Mouse (Mus musculus) neural tube, embryonic 10.5 days (tissue): ENCODE data around the gene Gm28305.
A peak's percentile ranks its signal among the peaks of the same experiment; 100 is the strongest.

Experiments
- DNase-seq: peaks from one replicate; pipeline ENCODE4 v3.0.0-alpha.2; 2017; ENCODE audit warnings: low spot score; ENCODE audit errors: extremely low spot score

Gm28305 gene

DNA sequence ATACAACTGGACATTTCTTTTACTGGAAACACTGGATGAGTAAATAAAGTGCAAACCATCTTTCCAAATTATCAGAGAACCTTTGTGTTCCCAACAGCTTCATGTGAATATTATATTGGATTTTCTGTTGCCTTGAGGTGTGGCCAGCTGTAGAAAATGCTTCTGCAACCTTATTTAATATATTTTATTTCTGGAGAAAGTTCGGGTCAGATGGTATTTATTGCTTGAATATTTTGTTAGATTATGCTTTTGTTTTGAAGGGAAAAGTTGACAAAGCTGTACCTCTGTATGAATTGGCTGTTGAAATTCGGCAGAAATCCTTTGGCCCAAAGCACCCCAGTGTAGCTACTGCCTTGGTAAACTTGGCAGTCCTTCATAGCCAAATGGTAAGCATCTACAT lies at the start of gene Gm28305:
Gene Gm28305, plus strand, starts transcription at position 301 of the 400 bp plus-strand sequence.
- no peak for DNase-seq

DNA sequence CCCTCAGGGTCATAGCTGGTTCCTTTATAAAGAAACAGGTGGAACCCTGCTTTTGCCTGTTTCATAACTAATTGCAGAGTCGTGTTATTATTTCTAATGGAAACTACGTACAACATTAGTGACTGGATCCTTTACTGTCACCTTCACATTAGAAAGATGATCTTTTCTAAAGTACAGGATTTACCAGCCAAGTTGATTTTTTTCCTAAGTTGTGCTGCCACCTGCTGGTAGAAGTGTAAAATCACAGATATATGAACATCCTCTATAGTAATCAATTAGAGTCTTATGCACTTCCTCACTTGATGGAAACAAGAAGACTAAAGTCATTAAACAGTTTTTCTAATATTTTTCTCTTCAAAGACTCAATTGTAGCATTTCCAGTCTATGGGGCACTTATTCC lies 44.0 kb upstream of the Gm28305 start:
- peak; percentile 30 for DNase-seq

DNA sequence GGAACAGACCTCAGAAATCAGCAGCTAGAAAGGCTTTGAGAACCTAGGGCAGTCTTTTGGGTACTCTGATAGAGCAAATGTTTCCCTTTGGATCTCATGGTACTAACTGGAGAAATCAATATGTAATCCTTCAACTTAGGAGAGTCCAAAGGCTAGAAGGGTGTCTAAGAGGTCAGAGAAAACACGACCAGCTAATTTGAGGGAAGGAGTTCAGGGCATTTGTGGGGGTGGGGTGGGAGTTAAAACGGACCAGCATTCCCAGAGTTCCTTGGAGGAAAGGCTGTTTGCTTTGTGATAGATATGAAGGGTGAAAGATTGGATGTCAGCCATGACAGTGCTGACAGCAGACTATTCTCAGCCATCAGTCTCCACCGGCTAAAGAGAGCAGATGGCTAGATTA lies 39.9 kb upstream of the Gm28305 start:
- DNase-seq = no peak

DNA sequence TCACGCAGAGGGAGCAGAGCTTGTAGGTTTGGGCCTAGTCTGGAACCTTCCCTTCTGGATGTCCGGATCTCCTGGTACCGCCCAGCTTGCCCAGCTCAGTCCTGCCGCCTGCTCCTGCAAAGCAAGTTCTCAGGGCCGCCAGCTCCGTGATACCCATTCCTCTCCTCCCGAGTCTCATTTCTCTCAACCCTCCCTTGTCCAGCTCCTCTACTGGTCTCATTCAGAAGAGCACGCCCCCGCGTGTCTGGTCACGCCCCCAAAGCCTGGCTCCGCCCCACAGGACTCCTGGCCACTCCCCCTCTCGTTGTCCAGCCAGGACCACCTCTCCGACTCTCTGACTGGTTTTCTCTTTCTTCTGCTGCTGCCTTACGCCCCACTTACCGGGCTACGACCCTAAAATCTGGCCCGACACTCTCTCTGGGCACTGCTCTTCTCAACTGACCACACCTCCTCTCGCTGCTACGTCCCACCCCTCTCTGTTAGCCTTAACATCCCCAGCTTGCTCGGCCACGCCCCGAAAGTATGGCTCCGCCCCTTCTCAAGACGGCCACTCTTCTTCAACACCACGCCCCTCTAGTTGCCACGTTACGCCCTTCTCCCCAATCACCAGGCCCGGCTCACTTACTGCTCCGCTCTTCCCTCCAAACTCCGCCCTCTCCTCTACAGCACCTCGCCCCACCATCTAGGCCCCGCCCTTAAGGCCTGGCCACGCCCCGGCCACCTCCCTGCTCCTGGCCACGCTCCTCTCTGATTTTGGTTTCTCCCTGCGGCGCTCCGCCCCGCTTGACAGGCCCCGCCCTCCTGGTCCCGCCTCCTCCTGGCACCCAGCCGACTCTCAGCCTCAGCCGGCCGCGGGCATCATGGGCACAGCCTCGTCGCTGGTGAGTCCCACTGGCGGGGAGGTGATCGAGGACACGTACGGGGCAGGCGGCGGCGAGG lies 38.3 kb upstream of the Gm28305 start, which contains the start of gene Nphp3:
Gene Nphp3, plus strand, starts transcription at position 624 of the 939 bp plus-strand sequence.
- DNase-seq = peak; percentile 97

DNA sequence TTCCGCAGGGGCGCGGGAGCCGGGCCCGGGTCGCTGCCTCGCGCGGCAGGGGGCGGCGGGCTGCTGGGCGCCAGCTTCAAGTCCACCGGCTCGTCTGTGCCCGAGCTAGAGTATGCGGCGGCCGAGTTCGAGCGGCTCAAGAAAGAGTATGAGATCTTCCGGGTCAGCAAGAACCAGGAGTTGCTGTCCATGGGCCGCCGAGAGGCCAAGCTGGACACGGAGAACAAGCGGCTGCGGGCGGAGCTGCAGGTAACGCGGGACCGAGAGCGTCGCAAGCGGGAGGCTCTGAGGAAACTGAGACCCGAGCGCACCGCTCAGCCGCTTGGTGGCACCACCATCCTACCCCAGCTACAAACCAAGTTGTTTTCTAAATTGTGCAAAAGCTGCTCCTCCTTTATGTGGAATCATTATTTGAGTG lies 37.5 kb upstream of the Gm28305 start:
- no peak for DNase-seq

DNA sequence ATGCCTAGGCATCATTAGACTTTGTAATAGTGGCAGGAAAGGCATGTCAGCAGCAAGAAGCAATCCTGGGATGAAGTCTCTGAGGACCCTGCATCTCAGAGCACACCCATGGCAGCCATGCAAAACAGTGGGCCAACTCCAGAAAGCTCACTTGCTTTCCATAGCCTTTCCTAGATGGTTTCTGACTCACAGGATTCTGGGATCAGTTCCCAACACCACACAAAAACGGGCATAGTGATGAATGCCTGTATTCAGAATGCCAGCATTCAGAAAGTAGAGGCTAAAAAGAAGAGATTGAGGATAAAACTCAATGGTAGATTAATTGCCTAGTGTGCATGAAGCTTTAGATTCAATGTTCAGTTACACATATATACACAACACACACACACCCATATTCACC lies 25.9 kb upstream of the Gm28305 start:
- no peak for DNase-seq

DNA sequence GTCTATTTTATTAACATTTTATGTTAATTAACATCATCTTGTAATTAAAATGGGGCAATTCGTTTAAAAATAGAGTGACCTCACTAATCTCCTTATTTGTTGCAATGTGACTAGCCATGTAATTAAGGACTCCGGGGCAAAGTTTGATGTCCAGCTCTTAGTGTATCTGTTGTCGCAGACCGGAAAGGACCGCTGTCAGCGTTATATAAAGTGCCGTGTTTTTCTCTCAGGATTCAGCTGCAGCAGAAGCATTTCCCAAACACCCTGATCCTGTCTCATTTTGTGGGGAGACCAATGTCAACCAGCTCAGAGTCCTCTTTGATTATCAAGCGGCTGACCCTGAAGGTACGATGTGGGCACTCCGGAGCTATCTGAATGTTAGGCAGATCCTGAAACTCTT lies 19.4 kb upstream of the Gm28305 start:
- no peak for DNase-seq

DNA sequence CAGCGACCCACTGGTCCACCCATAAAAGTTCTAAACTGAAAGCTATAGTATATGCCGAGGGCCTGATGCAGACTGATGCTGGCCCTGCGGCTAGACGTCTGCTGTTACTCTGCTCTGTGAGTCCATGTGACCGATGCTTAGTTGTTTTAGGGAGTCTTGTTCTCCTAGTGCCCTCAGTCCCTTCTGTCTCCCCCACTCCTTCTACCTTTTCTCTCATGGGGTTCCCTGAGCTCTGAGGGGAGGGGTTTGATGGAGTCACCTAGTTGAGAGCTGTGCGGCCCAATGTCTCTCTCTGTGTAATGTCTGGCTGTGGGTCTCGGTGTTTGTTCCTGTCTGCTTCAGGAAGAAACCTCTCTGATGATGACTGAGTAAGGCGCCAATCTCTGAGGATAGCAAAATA lies 13.3 kb upstream of the Gm28305 start:
- DNase-seq = no peak

DNA sequence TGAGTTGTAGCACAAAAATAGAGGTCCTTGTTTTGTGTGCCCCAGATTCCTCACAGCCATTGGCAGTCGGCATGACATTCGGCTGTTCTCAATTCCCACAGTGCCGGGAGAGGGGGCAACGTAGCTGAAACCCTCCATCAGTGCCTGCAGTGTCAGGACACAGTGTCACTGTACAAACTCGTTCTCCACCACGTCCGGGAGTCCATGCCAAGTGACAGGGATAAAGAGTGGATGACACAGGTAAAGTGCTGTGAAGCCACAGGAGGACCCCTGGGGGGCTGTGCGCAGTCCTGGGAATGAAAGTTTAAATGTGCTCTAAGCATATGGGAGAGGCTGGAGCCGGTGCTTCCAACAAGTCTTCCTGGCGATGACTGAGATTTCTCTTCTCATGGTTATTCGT lies 10.6 kb upstream of the Gm28305 start:
- DNase-seq = no peak

DNA sequence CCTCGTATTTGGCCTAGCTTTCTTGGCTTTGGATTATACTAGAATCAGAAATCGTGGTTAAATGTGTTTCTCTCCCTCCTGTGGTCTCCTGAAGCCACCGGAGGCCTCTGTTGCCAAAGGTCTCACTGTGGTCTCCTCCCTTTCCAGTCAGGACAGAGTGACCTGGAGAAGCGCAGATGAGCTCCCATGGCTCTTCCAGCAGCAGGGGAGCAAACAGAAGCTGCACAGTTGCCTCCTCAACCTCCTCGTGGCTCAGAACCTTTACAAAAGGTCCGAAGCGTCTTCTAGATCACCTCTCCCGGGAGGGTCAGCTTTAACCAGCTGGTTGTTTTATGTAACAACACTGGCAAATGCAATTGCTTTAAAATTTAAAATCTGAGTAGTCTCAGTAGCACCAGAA lies 6.2 kb upstream of the Gm28305 start:
- DNase-seq = no peak

DNA sequence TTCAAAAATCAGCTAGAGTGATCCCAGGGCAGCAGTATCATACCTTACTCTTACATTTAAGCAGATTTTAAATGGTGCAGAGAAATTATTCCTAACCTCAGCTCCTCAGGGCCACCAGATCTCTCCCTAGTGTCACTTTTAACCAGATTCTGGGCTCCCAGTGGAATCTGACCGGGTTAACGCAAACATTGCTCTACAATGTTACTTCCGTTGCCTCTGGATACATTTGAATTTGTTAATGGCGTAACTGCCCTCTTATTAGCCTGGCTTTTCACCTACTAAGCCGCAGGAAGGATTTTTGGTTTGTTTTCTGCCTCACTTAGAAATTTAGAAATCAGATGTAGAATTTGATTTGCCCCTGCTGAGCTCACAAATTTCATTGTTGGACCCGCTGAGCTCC lies 5.7 kb upstream of the Gm28305 start:
- DNase-seq = no peak

DNA sequence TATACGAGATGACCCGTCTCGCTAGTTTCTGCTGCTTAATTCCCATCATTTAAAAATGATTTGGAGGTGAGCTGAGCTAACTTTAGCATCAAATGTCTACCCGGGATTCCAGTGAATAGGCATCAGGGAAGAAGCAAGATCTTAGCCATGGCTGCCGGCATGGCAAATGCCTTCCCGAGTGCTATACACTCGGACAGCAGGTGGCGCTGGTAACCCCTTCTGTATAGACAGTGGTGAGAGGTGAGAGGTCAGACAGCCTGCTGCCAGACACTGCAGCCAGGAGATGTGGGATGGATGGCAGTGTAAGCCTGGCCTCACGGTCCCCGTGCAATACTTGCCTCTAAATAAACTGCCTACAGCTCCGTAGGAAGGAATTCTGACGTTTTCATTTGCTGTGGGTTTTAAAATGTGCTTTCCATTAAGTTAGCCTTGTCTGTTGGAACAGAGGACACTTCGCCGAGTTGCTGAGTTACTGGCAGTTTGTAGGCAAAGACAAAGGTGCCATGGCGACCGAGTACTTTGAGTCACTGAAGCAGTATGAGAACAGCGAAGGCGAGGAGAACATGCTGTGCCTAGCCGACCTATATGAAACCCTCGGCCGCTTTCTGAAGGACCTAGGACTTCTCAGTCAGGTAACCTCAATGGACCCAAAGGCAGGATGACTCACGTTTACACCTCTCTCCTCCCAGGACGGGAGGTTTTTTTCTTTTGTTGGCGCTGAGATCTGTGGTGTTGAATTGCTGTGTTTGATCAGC lies 5.0 kb upstream of the Gm28305 start:
- peak; percentile 80 for DNase-seq

DNA sequence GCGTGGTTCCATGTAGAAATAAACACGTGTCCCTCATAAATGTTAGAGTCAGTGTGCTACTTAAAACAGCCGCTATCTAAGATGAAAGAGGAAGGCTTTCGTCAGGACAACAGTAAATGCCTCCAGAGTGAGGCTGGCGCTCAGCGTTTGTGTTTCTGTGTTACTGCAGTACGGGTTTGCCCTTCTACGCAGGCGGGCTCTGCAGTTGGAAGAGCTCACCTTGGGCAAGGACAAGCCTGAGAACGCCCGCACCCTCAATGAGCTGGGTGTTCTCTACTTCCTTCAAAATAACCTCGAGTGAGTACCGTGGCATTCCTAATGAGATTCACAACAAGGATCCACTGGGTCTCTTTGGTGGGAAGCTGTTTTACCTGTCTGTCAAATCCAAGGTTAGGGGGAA lies 2.2 kb upstream of the Gm28305 start:
- DNase-seq = no peak

DNA sequence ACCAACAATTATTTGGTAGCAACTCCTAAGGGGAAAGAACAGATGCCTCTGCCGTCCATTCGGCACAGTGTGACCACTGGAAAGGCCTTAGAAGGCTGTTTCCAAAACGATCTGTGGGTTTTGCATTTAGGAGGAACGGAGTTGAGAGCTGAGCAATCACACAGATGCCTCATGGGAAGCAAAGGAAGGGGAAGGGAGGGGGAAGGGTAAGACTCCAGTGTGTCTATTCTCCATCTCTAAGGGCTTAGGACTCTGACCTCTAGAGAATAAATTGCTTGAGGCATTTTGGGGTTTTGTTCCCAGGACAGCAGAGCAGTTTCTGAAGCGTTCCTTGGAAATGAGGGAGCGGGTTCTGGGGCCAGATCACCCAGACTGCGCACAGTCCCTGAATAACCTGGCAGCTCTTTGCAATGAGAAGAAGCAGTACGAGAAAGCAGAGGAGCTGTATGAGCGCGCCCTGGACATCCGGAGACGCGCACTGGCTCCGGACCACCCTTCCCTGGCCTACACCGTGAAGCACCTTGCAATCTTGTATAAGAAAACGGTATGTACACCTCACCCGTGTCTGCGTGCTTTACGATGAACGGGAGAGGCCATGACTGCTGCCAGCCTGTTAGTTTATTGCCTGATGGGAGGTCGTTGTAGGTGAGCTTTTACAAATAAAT lies 1.3 kb upstream of the Gm28305 start:
- no peak for DNase-seq

DNA sequence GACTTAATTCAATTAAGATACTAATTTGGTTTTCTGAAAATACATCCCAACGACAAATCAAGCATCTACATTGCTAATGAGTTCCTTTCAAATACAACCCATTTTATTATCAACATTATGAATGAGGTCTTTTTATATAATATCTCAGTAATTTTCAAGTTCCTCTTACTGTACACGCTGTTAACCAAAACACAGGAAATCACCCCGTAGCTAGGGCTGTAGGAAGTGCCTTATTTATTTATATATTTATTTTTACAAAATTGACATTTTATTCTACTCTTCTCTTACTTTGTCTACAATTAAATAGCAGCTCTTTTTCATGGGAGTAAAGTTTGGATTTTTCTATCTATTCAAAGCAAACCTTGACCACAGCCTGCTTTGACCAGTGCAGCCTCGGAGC lies 720 bp upstream of the Gm28305 start:
- no peak for DNase-seq

DNA sequence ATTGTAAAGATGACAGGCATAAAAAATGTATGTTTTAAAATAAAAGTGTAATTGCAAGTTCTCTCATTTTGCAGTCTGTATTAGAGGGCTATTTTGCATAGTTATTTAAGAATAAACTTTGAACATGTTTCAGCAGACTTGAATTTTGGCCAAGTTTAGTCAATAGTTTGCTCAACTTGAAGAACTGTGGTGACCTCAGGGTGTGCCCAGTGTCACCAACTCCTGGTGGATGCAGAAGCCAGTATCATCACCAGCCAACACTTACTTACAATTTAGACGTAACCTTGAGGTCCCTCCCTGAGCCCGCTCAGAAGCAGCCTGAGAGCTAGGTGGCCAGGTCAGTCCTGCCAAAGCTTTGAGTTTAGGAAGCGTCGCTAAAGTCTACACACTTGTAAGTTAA lies 3.2 kb downstream of the Gm28305 start:
- DNase-seq = no peak

DNA sequence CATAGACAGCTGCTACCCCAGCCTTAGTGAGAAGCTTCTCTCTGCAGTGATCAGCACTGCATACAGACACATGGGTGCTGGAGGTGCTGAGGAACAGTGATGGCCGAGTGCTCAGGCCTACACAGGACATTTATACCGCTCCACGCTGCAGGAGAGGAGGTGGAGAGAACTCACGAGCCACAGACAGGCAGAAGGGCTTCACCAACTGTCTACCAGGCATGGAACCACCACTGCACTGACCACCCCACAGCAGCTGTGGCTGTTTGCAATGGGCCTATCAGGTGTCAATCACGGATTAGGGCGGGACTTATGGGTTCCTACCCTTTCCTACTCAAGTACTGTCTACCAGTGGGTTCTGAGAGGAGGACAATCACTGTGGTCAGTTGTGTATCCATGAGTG lies 10.6 kb downstream of the Gm28305 start:
- DNase-seq = no peak

DNA sequence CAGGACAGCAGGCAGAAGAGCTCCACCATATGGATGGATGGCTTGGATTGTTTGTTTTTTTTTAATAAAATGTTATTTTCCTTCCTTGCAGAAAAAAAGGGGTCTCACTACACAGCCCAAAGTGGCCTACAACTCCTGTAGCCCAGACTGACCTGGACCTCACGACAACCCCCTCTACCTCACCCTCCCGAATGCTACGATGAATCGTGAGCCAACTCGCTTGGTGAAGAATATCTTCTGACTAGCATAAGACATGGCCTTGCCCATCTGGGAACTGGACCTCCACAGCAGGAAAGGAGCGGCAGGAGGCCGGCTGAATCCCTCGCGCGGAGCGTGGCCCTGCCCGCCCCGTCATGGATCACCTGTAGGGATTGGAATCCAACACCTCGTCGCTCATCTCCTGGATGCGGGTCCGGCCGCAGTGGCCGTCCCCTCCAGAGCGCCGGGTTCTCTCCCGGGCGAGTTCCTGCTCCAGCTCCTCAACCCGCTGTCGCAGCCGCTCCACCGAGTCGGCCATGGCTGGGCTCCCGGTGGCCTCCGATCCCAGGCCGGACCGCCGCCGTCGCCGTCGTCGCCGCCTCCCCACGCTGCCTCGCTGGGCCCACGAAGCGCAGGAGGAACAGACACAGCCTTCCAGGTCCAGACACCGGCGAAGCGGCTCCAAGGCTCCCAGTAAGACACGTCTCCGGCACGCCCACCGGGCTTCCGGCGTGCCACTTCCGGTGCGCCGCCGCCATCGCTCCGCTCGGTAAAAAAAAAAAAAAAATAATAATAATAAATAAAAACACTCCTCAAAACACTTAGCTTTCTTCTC lies 22.2 kb downstream of the Gm28305 start, which contains the start of gene Uba5:
Gene Uba5, minus strand, starts transcription at position 705 of the 814 bp plus-strand sequence.
- DNase-seq = peak; percentile 76

DNA sequence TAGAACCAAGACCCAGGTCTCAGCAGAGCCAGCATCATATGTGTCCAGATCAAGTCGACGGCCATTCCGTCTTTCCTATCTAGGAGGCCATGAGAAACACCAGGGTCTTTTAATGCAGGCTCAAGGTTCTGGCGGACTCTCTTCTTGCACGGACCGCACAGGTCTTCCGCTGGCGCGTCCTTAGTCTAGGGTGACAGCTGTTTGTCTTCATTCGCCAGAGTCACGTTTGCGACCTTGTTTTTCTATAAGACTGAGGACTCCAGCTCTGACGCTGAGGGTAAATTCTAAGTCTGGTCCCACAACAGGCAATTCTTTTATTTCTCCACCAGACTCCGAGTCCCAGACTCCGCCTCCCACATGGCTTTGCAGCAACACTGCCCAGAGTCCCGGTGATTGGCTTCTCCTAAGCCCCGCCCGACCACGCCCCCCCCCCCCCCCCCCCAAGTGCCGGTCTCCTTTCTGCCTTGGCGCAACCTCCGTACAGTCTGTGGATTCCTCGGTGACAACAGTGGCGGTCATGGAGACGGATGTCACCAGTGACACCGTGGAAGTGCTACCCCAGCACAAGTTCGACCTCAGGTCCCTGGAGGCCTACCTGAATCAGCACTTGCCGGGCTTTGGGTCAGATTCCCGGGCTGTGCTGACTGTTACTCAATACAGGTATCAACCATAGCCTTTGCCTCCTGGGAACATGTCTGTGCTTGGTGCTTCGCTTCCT lies 22.9 kb downstream of the Gm28305 start, which contains the start of gene Acad11:
Gene Acad11, plus strand, starts transcription at position 134 of the 718 bp plus-strand sequence.
- peak; percentile 88 for DNase-seq

DNA sequence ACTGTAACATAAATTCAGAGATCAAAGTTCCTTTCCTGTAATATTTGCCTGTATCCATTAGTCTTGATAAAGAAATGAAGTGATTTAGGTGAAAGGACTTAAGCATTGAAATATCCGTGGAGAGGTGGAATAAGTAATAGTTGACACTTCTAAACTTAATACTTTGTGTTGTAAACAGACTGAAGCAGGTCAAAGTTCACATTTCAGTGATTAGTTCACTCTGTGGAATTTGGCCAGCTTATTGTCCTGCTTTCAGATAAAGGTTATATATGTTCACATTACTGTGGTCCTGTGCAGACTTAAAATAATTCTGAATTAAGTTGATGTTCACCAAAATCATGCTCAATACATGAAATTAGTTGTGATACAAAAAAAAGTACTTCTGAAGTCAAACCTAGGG lies 24.1 kb downstream of the Gm28305 start:
- no peak for DNase-seq
